ENCODE assay signal across 34 mouse cellular contexts in genomic region chr16:22852709-22853108, GRCm38 (mm10). TPM values are rescaled to one million over a fixed set of nuclear protein-coding genes. Genes with fewer than 3 reads are reported as not detected.
DNase-seq lines count a peak whose midpoint lies in the region; ATAC-seq and TF ChIP-seq lines count a peak whose summit lies in the region.
"Had no signal": no experiment of that assay in that cellular context is flagged by ENCODE, and none has a peak within 500 bp of the region (broad histone marks: within the 10 kb centered on the region; RNA-seq: fewer than 3 reads in every experiment).

No protein-coding gene starts in this region.

- peak overlapping the region; percentile 76 for H3K4me2 ChIP-seq in liver, embryonic 14.5 days (ENCODE audit: low read depth)
- H3K4me2 ChIP-seq in hindbrain, embryonic 14.5 days (replicated peaks), result no peak overlapping the region
- H3K4me2 ChIP-seq: embryonic facial prominence, embryonic 13.5 days; forebrain, embryonic 13.5 days; heart, embryonic 15.5 days; hindbrain, embryonic 13.5 days; kidney, embryonic 15.5 days; limb, embryonic 15.5 days; lung, embryonic 15.5 days; midbrain, embryonic 13.5 days; neural tube, embryonic 13.5 days had no signal

- H3K27ac ChIP-seq in liver, embryonic 14.5 days, result peak overlapping the region; percentile 64
- H3K27ac ChIP-seq in hindbrain, embryonic 14.5 days, result no peak overlapping the region
- H3K27ac ChIP-seq: embryonic facial prominence, embryonic 13.5 days; forebrain, embryonic 13.5 days; heart, embryonic 10.5 days; heart, embryonic 15.5 days; hindbrain, embryonic 13.5 days; kidney, embryonic 15.5 days; layer of hippocampus, adult 2 months; limb, embryonic 10.5 days; limb, embryonic 15.5 days; lung, embryonic 15.5 days; midbrain, embryonic 13.5 days; neural tube, embryonic 13.5 days had no signal

- H3K4me1 ChIP-seq in liver, embryonic 14.5 days (replicated peaks; ENCODE audit: control insufficient read depth in 2 of 2, insufficient read depth in 2 of 2, low read length in 1 of 2), result peaks cover 35 to 37% of the 10 kb centered on the region in 2 experiments
- peaks cover 6% of the 10 kb centered on the region for H3K4me1 ChIP-seq in hindbrain, embryonic 14.5 days (replicated peaks; ENCODE audit: control insufficient read depth, insufficient read depth, low read length)

- no peak for ATAC-seq in liver, embryonic 14.5 days (ENCODE audit: insufficient read depth)
- ATAC-seq in megakaryocyte-erythroid progenitor cell, adult 5-6 weeks (replicated peaks; ENCODE audit: low FRiP score, low TSS enrichment, poor library complexity, severe bottlenecking), result peak; percentile 39; the same call in 1 of the 2 replicates
- no peak for ATAC-seq in hindbrain, embryonic 14.5 days (ENCODE audit: low FRiP score)
- ATAC-seq: CD4-positive, CD25-positive, alpha-beta regulatory T cell, adult 4 months; forebrain, embryonic 13.5 days; midbrain, embryonic 13.5 days had no signal

- no peak for TF ChIP-seq CTCF in liver, embryonic 14.5 days (IDR thresholded peaks at IDR 0.05; ENCODE audit: low read depth)

- H3K4me3 ChIP-seq in liver, embryonic 14.5 days (ENCODE audit: insufficient read depth in 1 of 2, low read depth in 2 of 2, low read length in 2 of 2), result peak overlapping the region in 1 of 2 experiments; percentile 18; a peak in 2 of 4 replicates
- H3K4me3 ChIP-seq in hindbrain, embryonic 14.5 days (replicated peaks; ENCODE audit: low read length), result no peak overlapping the region
- H3K4me3 ChIP-seq: embryonic facial prominence, embryonic 13.5 days; forebrain, embryonic 13.5 days; heart, embryonic 10.5 days; heart, embryonic 15.5 days; hindbrain, embryonic 13.5 days; kidney, embryonic 15.5 days; layer of hippocampus, adult 2 months; limb, embryonic 10.5 days; limb, embryonic 15.5 days; lung, embryonic 15.5 days; megakaryocyte, embryonic 14.5 days; midbrain, embryonic 13.5 days; neural tube, embryonic 13.5 days had no signal

- H3K27me3 ChIP-seq in liver, embryonic 14.5 days (ENCODE audit: control insufficient read depth, insufficient read depth, low read length), result no peaks in the 10 kb centered on the region
- H3K27me3 ChIP-seq in hindbrain, embryonic 14.5 days (ENCODE audit: control insufficient read depth, insufficient read depth, low read length), result no peaks in the 10 kb centered on the region
- H3K27me3 ChIP-seq: embryonic facial prominence, embryonic 13.5 days; forebrain, embryonic 13.5 days; heart, embryonic 15.5 days; hindbrain, embryonic 13.5 days; kidney, embryonic 15.5 days; limb, embryonic 15.5 days; lung, embryonic 15.5 days; megakaryocyte, embryonic 14.5 days; midbrain, embryonic 13.5 days; neural tube, embryonic 13.5 days had no signal

- WGBS in liver, embryonic 14.5 days (ENCODE audit: insufficient replicate concordance), result 43% methylated on average over 4 of the region's 4 CpGs
- 95% methylated on average over 4 of the region's 4 CpGs for WGBS in hindbrain, embryonic 14.5 days

- peak; percentile 86 for TF ChIP-seq EP300 in liver, embryonic 14.5 days (IDR thresholded peaks at IDR 0.05; ENCODE audit: low read depth)

- peak overlapping the region; percentile 48 for H3K9ac ChIP-seq in liver, embryonic 14.5 days (replicated peaks)
- no peak overlapping the region for H3K9ac ChIP-seq in hindbrain, embryonic 14.5 days
- H3K9ac ChIP-seq: embryonic facial prominence, embryonic 13.5 days; forebrain, embryonic 13.5 days; heart, embryonic 15.5 days; hindbrain, embryonic 13.5 days; kidney, embryonic 15.5 days; limb, embryonic 15.5 days; lung, embryonic 15.5 days; midbrain, embryonic 13.5 days; neural tube, embryonic 13.5 days had no signal

- peaks cover 24% of the 10 kb centered on the region for H3K36me3 ChIP-seq in liver, embryonic 14.5 days (replicated peaks; ENCODE audit: control insufficient read depth, insufficient read depth, low read depth)
- no peaks in the 10 kb centered on the region for H3K36me3 ChIP-seq in hindbrain, embryonic 14.5 days (replicated peaks; ENCODE audit: control insufficient read depth, insufficient read depth)
- H3K36me3 ChIP-seq: heart, embryonic 15.5 days; hindbrain, embryonic 13.5 days; limb, embryonic 15.5 days; lung, embryonic 15.5 days; midbrain, embryonic 13.5 days; neural tube, embryonic 13.5 days had no signal

- DNase-seq in spleen, postnatal 10 days (ENCODE audit: low spot score in 2 of 2), result peak; percentile 12 to 22
- no peak for DNase-seq in spleen, adult 12 weeks (ENCODE audit: low spot score)
- peak; percentile 32 for DNase-seq in liver
- peak; percentile 41 to 52 (median 44) for DNase-seq in liver, embryonic 14.5 days (ENCODE audit: low read depth in 3 of 3, low spot score in 3 of 3)
- no peak for DNase-seq in kidney, postnatal 10 days
- DNase-seq in hindbrain, embryonic 14.5 days (ENCODE audit: low spot score), result no peak
- DNase-seq: adrenal gland, postnatal 25 days; cerebellum, adult 18-20 months; cerebellum, postnatal 10 days; gastrocnemius, postnatal 14 days; heart, postnatal 36 days; kidney, adult 18-20 months; kidney, postnatal 36 days had no signal

- no peaks in the 10 kb centered on the region for H3K9me3 ChIP-seq in liver, embryonic 14.5 days (ENCODE audit: control insufficient read depth, low read length)
- no peaks in the 10 kb centered on the region for H3K9me3 ChIP-seq in hindbrain, embryonic 14.5 days (ENCODE audit: control insufficient read depth, low read length)
- H3K9me3 ChIP-seq: embryonic facial prominence, embryonic 13.5 days; forebrain, embryonic 13.5 days; heart, embryonic 10.5 days; heart, embryonic 15.5 days; hindbrain, embryonic 13.5 days; kidney, embryonic 15.5 days; limb, embryonic 10.5 days; limb, embryonic 15.5 days; lung, embryonic 15.5 days; megakaryocyte, embryonic 14.5 days; midbrain, embryonic 13.5 days; neural tube, embryonic 13.5 days had no signal

RNA-seq across cellular contexts. Expression of gene Tbccd1, which starts 4.8 kb away (rescaled TPM):
- 20.3 and 25.6 TPM in 2 replicates for polyA plus RNA-seq in liver, embryonic 14.5 days (2012; rRNA removed)
- 23.5 and 24.8 TPM in 2 replicates for polyA plus RNA-seq in liver, embryonic 14.5 days (2014; fragmentation: Nextera tagmentation; extraction: Ambion mirVana)
- 53.3 and 72.6 TPM in 2 replicates for total RNA-seq in megakaryocyte-erythroid progenitor cell, adult 5-6 weeks (2014; fragmentation: Nextera tagmentation)
- 39.7 and 52.5 TPM in 2 replicates for total RNA-seq in megakaryocyte-erythroid progenitor cell, adult 5-6 weeks (2017)
- polyA plus RNA-seq in hindbrain, embryonic 14.5 days (2014; fragmentation: Nextera tagmentation; extraction: Ambion mirVana), result 21.4 and 27.9 TPM in 2 replicates

RNA-seq across cellular contexts. Expression of gene Dnajb11, which starts 4.9 kb away (rescaled TPM):
- 15.1 and 25.9 TPM in 2 replicates for polyA plus RNA-seq in liver, embryonic 14.5 days (2012; rRNA removed)
- polyA plus RNA-seq in liver, embryonic 14.5 days (2014; fragmentation: Nextera tagmentation; extraction: Ambion mirVana), result 54.3 and 54.9 TPM in 2 replicates
- total RNA-seq in megakaryocyte-erythroid progenitor cell, adult 5-6 weeks (2014; fragmentation: Nextera tagmentation), result 43.2 and 49.9 TPM in 2 replicates
- total RNA-seq in megakaryocyte-erythroid progenitor cell, adult 5-6 weeks (2017), result 90.1 and 101 TPM in 2 replicates
- 96.5 and 109 TPM in 2 replicates for polyA plus RNA-seq in hindbrain, embryonic 14.5 days (2014; fragmentation: Nextera tagmentation; extraction: Ambion mirVana)

RNA-seq across cellular contexts. Expression of gene Ahsg, which starts 38.4 kb away (rescaled TPM):
- 1,135 and 1,143 TPM in 2 replicates for polyA plus RNA-seq in liver, embryonic 14.5 days (2012; rRNA removed)
- polyA plus RNA-seq in liver, embryonic 14.5 days (2014; fragmentation: Nextera tagmentation; extraction: Ambion mirVana), result 1,052 and 1,153 TPM in 2 replicates
- not detected in 2 replicates for total RNA-seq in megakaryocyte-erythroid progenitor cell, adult 5-6 weeks (2014; fragmentation: Nextera tagmentation)
- not detected in 2 replicates for total RNA-seq in megakaryocyte-erythroid progenitor cell, adult 5-6 weeks (2017)
- not detected in 2 replicates for polyA plus RNA-seq in hindbrain, embryonic 14.5 days (2014; fragmentation: Nextera tagmentation; extraction: Ambion mirVana)
- total RNA-seq: common myeloid progenitor, adult 5-6 weeks; granulocyte monocyte progenitor cell, adult 5-6 weeks; layer of hippocampus, adult 2 months; layer of hippocampus, postnatal 14 days had no signal
- polyA plus RNA-seq: CD4-positive, CD25-positive, alpha-beta regulatory T cell, adult 4 months; embryonic facial prominence, embryonic 13.5 days; forebrain, embryonic 13.5 days; hindbrain, embryonic 13.5 days; limb, embryonic 10.5 days had no signal

RNA-seq across cellular contexts. Expression of gene Crygs, which starts 41.3 kb away (rescaled TPM):
- polyA plus RNA-seq in liver, embryonic 14.5 days (2012; rRNA removed), result 0.17 TPM in 1 of 2 replicates, not detected in the other
- polyA plus RNA-seq in liver, embryonic 14.5 days (2014; fragmentation: Nextera tagmentation; extraction: Ambion mirVana), result 0.16 TPM in 1 of 2 replicates, not detected in the other
- not detected in 2 replicates for total RNA-seq in megakaryocyte-erythroid progenitor cell, adult 5-6 weeks (2014; fragmentation: Nextera tagmentation)
- not detected in 2 replicates for total RNA-seq in megakaryocyte-erythroid progenitor cell, adult 5-6 weeks (2017)
- not detected in 2 replicates for polyA plus RNA-seq in hindbrain, embryonic 14.5 days (2014; fragmentation: Nextera tagmentation; extraction: Ambion mirVana)
- total RNA-seq: adrenal gland, adult 18-20 months; adrenal gland, postnatal 25 days; common myeloid progenitor, adult 5-6 weeks; gastrocnemius, postnatal 14 days; granulocyte monocyte progenitor cell, adult 5-6 weeks; heart, postnatal 36 days; layer of hippocampus, adult 2 months; layer of hippocampus, postnatal 14 days; left cerebral cortex, adult 8-10 months had no signal
- polyA plus RNA-seq: CD4-positive, CD25-positive, alpha-beta regulatory T cell, adult 4 months; embryonic facial prominence, embryonic 13.5 days; forebrain, embryonic 13.5 days; heart, embryonic 15.5 days; hindbrain, embryonic 13.5 days; limb, embryonic 10.5 days; limb, embryonic 15.5 days; lung, embryonic 15.5 days; midbrain, embryonic 13.5 days; neural tube, embryonic 13.5 days; urinary bladder, adult 2 months had no signal

Comparison
In these comparisons a context has a peak if more than half of its experiments do, and no peak if none do; other contexts are left out.
1. DNase-seq: peak in spleen, postnatal 10 days (2 of 2), liver (single experiment) and liver, embryonic 14.5 days (3 of 3); none in spleen, adult 12 weeks (single experiment), kidney, postnatal 10 days (single experiment) and hindbrain, embryonic 14.5 days (single experiment).
2. RNA of gene Ahsg, which starts 38.4 kb away (polyA plus RNA-seq): 1,052 to 1,153 TPM in liver, embryonic 14.5 days; not detected in hindbrain, embryonic 14.5 days; every median in the first group is over 100 times any median in the second.